Mouse (Mus musculus): ENCODE data around the gene Fbxo10. TPM values are rescaled to one million over a fixed set of nuclear protein-coding genes. Genes with fewer than 3 reads are reported as not detected.
"Not testable (repeated sequence)": the region's sequence is repeated elsewhere in the genome, so short reads cannot be mapped to it uniquely, and the experiment has no call there.

Gene Fbxo10
- polyA plus RNA-seq, 1 experiment from 2014 or later, result 13.8 TPM

DNA sequence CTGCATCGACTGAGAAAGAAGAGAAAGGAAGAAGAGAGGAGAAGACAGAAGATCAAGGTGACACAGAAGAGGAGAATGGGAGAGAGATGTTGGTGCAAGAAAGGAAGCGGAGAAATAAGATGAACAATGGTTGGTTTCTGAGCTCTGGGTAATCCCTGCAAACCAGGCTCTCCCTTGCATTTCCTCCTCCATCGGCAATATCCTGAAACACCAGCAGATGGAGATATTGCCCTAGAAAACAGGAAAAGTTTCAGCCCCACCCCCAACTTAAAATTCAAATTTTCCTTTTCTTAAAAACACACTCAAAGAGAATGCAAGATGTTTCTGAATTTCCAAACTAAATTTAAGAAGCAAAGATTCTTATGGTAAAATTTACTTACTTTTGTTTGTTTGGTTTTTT lies 68.8 kb downstream of the Fbxo10 start:
- no peak overlapping the region for H3K4me3 ChIP-seq
- H3K9me3 ChIP-seq, result no peaks in the 10 kb centered on the region
- no peak overlapping the region for H3K4me2 ChIP-seq (replicated peaks)
- no peaks in the 10 kb centered on the region for H3K36me3 ChIP-seq
- no peaks in the 10 kb centered on the region for H3K27me3 ChIP-seq
- peaks cover 31% of the 10 kb centered on the region for H3K4me1 ChIP-seq
- 0 out of 2 replicates have a peak overlapping the region, but pooled peaks have one; percentile 31 for H3K9ac ChIP-seq (replicated peaks)
- ATAC-seq (ENCODE audit: low FRiP score, low read depth), result no peak
- no peak overlapping the region for H3K27ac ChIP-seq (replicated peaks)
- WGBS, result 18% methylated on average over 3 of the region's 3 CpGs

DNA sequence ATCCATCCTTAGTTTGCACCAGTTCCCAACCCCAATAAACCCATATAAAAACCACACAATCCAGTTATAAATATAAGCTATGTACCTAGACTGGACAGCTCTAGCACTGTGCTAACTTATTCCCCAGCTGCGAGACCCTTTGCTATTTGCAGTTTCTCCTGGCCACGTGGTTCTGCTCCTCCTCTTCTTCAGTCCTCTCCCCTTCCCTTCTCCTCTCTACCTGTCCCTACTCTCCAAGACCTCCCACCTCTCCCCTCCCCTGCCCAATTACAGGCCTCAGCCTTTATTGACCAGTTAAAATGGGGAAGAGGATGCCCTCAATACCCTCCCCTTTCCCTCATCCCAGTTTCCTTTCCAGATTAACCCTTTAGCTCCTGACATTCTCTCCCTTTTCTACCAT lies 70.9 kb downstream of the Fbxo10 start:
- H3K4me3 ChIP-seq, result peak overlapping the region; percentile 81
- H3K4me1 ChIP-seq, result peaks cover 23% of the 10 kb centered on the region
- H3K27me3 ChIP-seq, result no peaks in the 10 kb centered on the region
- no peaks in the 10 kb centered on the region for H3K36me3 ChIP-seq
- no peaks in the 10 kb centered on the region for H3K9me3 ChIP-seq
- H3K4me2 ChIP-seq (replicated peaks), result peak overlapping the region; percentile 76
- no peak overlapping the region for H3K27ac ChIP-seq (replicated peaks)
- no peak for ATAC-seq (ENCODE audit: low FRiP score, low read depth)
- 0 out of 2 replicates have a peak overlapping the region, but pooled peaks have one; percentile 70 for H3K9ac ChIP-seq (replicated peaks)
- WGBS, result 9% methylated on average over 2 of the region's 2 CpGs

DNA sequence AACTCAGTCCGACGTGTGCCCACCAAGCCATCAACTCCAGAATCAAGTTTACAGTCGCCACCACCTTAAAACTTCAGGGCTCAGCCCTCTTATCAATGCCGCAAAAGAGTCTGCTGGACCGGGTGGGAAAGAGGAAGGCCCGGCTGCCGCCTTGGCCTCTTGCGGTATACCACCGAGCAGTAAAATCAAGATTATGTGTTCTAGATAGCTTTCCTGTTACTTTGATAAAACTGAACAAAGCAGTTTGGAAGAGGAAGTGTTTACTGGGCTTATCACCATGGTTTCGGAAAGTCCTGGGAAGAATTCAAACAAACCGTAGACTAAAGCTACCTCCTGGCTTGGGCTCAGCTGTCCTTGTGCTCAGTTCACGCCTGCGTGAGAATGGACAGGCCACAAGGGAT lies 71.4 kb downstream of the Fbxo10 start:
- Histone ChIP-seq H3K27me3 (no peaks in the 10 kb centered on the region), H3K4me2 (replicated peaks) (peak overlapping the region; percentile 76), H3K27ac (replicated peaks) (peak overlapping the region; percentile 76), H3K9ac (replicated peaks) (peak overlapping the region; percentile 70), H3K36me3 (no peaks in the 10 kb centered on the region), H3K4me1 (peaks cover 23% of the 10 kb centered on the region), H3K9me3 (no peaks in the 10 kb centered on the region), H3K4me3 (peak overlapping the region; percentile 81)
- 1% methylated on average over 13 of the region's 13 CpGs for WGBS
- ATAC-seq (ENCODE audit: low FRiP score, low read depth), result no peak

DNA sequence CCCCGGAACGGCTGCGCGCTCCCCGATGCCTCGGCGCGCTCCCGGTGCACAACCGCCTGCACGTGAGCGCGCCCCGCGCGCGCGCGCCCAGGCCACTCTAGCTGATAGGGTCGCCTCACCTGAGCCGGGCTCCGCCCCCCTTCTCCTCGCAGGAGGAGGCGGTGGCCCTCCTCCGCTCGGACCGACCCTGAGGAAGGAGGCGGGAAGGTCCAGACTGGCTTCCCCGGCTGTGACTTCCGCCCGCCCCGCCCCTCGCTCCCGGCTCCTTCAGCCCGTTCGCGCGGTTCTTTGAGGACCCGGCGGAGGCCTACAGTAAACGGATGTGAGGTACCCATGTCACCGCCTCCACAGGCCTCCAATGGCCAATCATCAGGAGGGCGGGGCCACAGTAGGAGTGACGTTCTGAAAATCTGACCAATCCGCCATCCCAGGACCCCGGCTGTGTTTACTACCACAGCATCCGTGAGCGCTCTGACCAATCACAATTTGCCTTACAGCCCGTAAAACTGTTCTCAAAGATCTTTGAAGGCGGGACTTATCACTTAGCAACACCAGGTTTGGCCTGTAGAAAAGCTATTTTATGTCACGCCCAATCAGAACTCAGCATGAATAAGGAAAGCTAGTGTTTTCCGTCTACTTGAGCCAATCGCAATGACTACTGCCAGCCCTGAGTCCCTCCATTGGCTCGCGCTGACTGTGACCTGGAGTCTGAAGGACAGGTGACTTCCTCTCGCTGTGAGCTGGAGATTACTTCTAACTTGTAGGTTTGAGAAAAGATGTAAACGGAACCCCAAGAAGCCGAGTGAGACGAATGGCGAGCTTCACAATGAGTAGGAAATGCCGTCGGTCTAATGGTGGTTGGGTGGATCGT lies 72.1 kb downstream of the Fbxo10 start, which contains the start of gene Zbtb5:
TSS of gene Zbtb5 (minus strand) at position 308 of the 871 bp plus-strand sequence.
- Histone ChIP-seq H3K27me3 (no peaks in the 10 kb centered on the region), H3K4me3 (peak within 1 kb of the TSS; percentile 81), H3K9me3 (no peaks in the 10 kb centered on the region), H3K9ac (replicated peaks) (peak within 1 kb of the TSS; percentile 87), H3K4me2 (replicated peaks) (peak within 1 kb of the TSS; percentile 76), H3K4me1 (peaks cover 23% of the 10 kb centered on the region), H3K36me3 (no peaks in the 10 kb centered on the region), H3K27ac (replicated peaks) (peak within 1 kb of the TSS; percentile 96)
- under 1% methylated on average over 59 of the region's 63 CpGs for WGBS
- peak; percentile 98 for ATAC-seq (ENCODE audit: low FRiP score, low read depth)

DNA sequence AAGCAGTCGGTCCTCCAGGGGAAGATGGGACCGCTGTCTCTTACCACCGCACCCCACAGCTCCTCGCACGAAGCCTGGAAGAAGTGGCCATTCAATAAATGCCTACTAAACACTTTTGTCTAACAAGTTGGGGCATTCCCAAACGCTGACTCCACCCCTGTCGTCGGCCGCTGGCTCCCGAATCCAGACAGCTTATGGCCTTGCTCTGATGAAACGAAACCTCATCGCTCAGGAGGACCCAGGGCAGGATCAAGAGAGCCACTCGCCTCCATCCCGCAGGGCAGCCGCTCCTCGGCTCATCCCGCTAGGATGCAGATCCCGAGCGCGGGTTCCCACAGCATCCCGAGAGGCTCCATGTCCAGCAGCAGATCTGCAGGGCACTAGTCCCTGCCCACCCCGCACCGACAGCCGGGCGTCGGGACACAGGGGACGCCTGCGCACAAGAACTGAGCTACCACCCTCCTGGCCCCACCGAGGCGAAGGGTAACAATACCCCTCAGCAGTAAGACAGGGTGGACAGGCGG lies 72.8 kb downstream of the Fbxo10 start:
- no peaks in the 10 kb centered on the region for H3K9me3 ChIP-seq
- peak overlapping the region; percentile 81 for H3K4me3 ChIP-seq
- WGBS, result under 1% methylated on average over 31 of the region's 31 CpGs
- peak overlapping the region; percentile 69 for H3K4me2 ChIP-seq (replicated peaks)
- peak overlapping the region; percentile 96 for H3K27ac ChIP-seq (replicated peaks)
- H3K36me3 ChIP-seq, result no peaks in the 10 kb centered on the region
- ATAC-seq (ENCODE audit: low FRiP score, low read depth), result peak; percentile 83
- H3K27me3 ChIP-seq, result no peaks in the 10 kb centered on the region
- H3K4me1 ChIP-seq, result peaks cover 23% of the 10 kb centered on the region
- peak overlapping the region; percentile 87 for H3K9ac ChIP-seq (replicated peaks)

DNA sequence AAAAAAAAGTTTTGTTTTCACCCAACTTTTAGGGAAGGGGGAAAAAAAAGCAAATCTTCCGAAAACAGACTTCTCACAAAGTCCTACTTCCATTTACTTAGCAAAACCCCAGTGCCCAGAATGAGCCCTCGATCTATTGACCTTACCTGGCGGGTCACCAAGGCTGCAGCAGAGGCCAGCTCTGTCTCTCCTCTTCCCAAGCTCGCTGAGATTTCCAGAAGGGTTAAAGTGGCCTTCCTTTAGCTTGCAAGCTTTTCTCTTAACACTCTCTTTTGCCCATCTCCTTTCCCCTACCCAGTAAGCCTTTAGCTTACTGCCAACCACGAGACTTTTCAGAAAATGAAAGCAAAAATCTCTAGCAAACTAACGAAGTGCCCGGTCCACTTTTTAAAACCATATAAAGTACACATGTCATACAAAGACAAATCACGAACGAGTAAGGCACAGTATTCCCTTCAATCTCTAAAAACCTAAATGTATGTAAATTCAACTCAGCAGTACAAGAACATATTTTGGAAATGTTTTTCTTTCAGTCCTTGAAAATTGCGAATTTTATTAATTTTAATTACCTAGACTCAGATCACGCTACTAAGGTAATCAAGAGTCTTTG lies 73.5 kb downstream of the Fbxo10 start:
- H3K9ac ChIP-seq (replicated peaks), result peak overlapping the region; percentile 87
- peak overlapping the region; percentile 81 for H3K4me3 ChIP-seq
- peak overlapping the region; percentile 96 for H3K27ac ChIP-seq (replicated peaks)
- H3K27me3 ChIP-seq, result no peaks in the 10 kb centered on the region
- no peaks in the 10 kb centered on the region for H3K9me3 ChIP-seq
- ATAC-seq (ENCODE audit: low FRiP score, low read depth), result no peak
- 10% methylated on average over 11 of the region's 11 CpGs for WGBS
- peaks cover 23% of the 10 kb centered on the region for H3K4me1 ChIP-seq
- no peaks in the 10 kb centered on the region for H3K36me3 ChIP-seq
- peak overlapping the region; percentile 69 for H3K4me2 ChIP-seq (replicated peaks)

DNA sequence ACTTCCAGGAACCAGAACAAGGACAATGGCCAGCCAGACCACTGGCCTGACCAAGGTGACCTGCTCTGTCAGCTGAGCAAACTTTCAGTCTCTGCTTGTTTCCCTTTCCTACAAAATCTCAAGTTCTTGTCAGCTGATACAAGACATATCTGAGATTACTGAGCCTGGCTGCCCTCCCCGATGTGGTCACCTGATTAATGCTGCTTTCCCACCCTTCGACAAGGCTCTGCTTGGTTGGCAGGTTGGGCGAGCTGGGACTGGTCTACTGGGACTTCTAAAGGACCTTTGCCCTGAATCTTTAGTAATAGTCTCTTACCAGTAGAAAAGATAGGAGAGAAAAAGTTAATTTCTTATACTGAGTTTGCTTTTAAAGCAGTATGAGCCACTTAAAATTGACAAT lies 79.0 kb downstream of the Fbxo10 start:
- ATAC-seq (ENCODE audit: low FRiP score, low read depth), result no peak
- no peaks in the 10 kb centered on the region for H3K27me3 ChIP-seq
- H3K36me3 ChIP-seq, result no peaks in the 10 kb centered on the region
- no peaks in the 10 kb centered on the region for H3K9me3 ChIP-seq
- no peak overlapping the region for H3K27ac ChIP-seq (replicated peaks)
- H3K4me2 ChIP-seq (replicated peaks), result no peak overlapping the region
- WGBS, result 87% methylated on average over 3 of the region's 3 CpGs
- H3K9ac ChIP-seq (replicated peaks), result no peak overlapping the region
- H3K4me3 ChIP-seq, result no peak overlapping the region
- H3K4me1 ChIP-seq, result peaks cover 10% of the 10 kb centered on the region

DNA sequence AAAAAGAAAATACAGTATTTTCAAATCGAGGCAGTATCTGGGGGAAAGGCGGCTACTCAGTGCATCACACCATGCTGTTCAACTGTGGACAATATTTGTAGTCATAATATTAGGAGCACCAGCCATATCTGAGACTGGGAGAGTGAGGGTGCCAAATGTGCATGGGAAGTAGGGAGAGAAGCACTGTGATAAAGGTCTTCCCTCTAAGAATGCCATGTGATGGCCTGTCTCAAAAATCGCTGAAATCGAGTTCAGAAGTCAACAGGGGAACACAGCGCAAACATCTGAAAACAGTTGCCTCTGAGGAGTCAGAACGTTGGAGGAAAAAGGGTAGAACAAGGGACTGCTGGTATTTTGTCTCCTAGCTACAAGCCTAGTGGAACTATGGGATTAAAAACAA lies 84.4 kb downstream of the Fbxo10 start:
- no peak for ATAC-seq (ENCODE audit: low FRiP score, low read depth)
- no peak overlapping the region for H3K27ac ChIP-seq (replicated peaks)
- 0 out of 2 replicates have a peak, but pooled peaks cover 6% of the 10 kb centered on the region for H3K4me1 ChIP-seq
- no peaks in the 10 kb centered on the region for H3K9me3 ChIP-seq
- 89% methylated on average over 6 of the region's 6 CpGs for WGBS
- no peak overlapping the region for H3K9ac ChIP-seq (replicated peaks)
- no peak overlapping the region for H3K4me2 ChIP-seq (replicated peaks)
- no peaks in the 10 kb centered on the region for H3K27me3 ChIP-seq
- H3K4me3 ChIP-seq, result no peak overlapping the region
- peaks cover 1% of the 10 kb centered on the region; the same call in 1 of the 2 replicates for H3K36me3 ChIP-seq

DNA sequence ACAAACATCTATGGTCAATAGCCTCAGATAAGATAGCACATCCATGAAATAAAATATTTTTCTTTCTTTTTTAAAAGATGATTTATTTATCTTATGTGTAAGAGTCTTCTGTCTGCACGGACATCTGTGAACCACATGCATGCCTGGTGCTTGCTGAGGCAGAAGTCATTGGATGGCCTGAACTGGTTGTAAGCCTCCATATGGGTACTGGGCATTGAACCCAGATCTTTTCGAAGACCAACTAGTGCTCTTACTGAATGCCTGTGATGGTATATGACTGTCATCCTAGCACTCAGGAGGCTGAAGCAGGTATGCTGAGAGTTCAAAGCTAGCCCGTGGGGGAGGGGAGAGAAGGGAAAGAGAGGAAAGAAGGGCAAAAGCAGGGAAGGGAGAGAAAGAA lies 86.3 kb downstream of the Fbxo10 start:
- Histone ChIP-seq H3K36me3 (peaks cover 17% of the 10 kb centered on the region), H3K4me1 (0 out of 2 replicates have a peak, but pooled peaks cover 9% of the 10 kb centered on the region), H3K4me3 (no peak overlapping the region), H3K27ac (replicated peaks) (no peak overlapping the region), H3K27me3 (no peaks in the 10 kb centered on the region), H3K9ac (replicated peaks) (no peak overlapping the region), H3K9me3 (no peaks in the 10 kb centered on the region), H3K4me2 (replicated peaks) (no peak overlapping the region)
- ATAC-seq (ENCODE audit: low FRiP score, low read depth), result no peak
- WGBS, result 81% methylated on average over 3 of the region's 3 CpGs

DNA sequence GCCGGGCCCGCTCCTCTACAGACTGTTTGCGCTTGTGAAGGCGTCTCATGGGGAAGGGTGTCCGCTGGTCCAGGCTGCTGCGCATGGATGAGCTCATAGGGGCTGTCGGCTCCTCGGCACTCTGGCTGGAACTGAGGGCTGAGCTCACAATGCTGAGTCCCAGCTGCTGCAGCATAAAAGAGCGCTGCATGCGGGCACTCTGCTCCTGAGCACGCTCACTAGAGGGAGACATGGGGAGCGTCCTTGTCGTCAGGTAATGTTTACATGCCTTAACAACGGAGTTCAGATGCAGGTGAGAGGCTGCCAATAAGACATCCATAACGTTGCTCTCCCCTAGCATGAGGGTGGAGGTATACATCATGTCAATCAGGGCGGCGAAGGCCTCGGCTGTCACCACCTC lies 89.6 kb downstream of the Fbxo10 start:
- 85% methylated on average over 18 of the region's 18 CpGs for WGBS
- peaks cover 40% of the 10 kb centered on the region for H3K36me3 ChIP-seq
- no peak for ATAC-seq (ENCODE audit: low FRiP score, low read depth)
- H3K27ac ChIP-seq (replicated peaks), result no peak overlapping the region
- H3K4me3 ChIP-seq, result no peak overlapping the region
- no peak overlapping the region for H3K9ac ChIP-seq (replicated peaks)
- H3K27me3 ChIP-seq, result no peaks in the 10 kb centered on the region
- 0 out of 2 replicates have a peak, but pooled peaks cover 9% of the 10 kb centered on the region for H3K4me1 ChIP-seq
- H3K9me3 ChIP-seq, result no peaks in the 10 kb centered on the region
- H3K4me2 ChIP-seq (replicated peaks), result no peak overlapping the region

DNA sequence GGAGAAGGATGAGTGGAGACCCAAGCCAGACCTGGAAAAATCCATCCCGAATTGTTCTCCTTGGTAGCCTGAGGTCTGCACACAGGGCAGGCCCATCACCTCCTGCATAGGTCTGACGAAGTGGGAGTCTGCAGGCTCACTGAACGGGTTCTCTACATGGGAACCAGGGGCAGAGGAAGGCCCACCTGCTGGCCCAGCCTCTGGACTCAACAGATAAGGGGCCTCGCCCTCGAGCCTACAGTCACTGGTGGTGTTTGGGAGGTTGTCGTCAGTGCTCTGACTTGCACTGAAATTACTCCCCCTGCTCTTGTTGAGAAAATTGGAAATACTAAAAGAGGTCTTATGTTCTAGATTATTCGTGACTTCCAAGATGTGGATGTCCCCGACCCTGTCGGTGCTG lies 90.6 kb downstream of the Fbxo10 start:
- no peak overlapping the region for H3K9ac ChIP-seq (replicated peaks)
- ATAC-seq (ENCODE audit: low FRiP score, low read depth), result no peak
- H3K27me3 ChIP-seq, result no peaks in the 10 kb centered on the region
- H3K4me3 ChIP-seq, result no peak overlapping the region
- no peaks in the 10 kb centered on the region for H3K9me3 ChIP-seq
- H3K4me2 ChIP-seq (replicated peaks), result no peak overlapping the region
- H3K27ac ChIP-seq (replicated peaks), result no peak overlapping the region
- WGBS, result 93% methylated on average over 9 of the region's 9 CpGs
- H3K4me1 ChIP-seq, result 0 out of 2 replicates have a peak, but pooled peaks cover 9% of the 10 kb centered on the region
- peaks cover 49% of the 10 kb centered on the region for H3K36me3 ChIP-seq

DNA sequence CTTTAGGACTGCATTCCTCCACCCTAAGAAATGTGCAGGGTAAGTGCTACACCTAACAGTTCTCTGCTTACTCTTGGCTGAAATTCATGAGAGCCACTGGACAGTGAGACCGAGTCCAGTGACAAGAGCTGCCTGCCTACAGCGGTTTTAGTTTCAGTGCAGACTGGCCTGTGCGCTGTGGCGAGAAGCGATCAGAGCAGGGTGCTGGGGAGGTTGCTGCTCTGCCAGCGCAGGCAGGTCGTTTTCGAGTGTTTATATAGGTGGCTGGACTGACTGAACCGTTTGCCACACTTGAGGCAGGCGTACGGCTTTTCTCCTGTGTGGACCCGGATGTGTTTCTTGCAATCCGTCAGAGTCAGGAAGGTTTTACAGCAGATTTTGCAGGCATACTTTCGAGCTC lies 91.2 kb downstream of the Fbxo10 start:
- not testable (repeated sequence) for H3K4me3 ChIP-seq; H3K4me2 ChIP-seq (replicated peaks); H3K9ac ChIP-seq (replicated peaks); H3K9me3 ChIP-seq; ATAC-seq (ENCODE audit: low FRiP score, low read depth); H3K27ac ChIP-seq (replicated peaks); H3K27me3 ChIP-seq; H3K4me1 ChIP-seq
- peaks cover 55% of the 10 kb centered on the region for H3K36me3 ChIP-seq
- WGBS, result 89% methylated on average over 14 of the region's 14 CpGs

Measured in midbrain, embryonic 12.5 days (tissue).